Mouse (Mus musculus) bone marrow macrophage, adult 2 months (primary cell): ENCODE results near the gene Vmn1r212.

Experiments used
- CTCF ChIP-seq: IDR thresholded peaks from 2 replicates; pipeline ENCODE4 v1.5.1; 2012; ENCODE audit warnings: low read depth, mild to moderate bottlenecking, low read length, moderate library complexity
- POLR2A ChIP-seq: IDR thresholded peaks from 2 replicates; pipeline ENCODE4 v1.6.1; 2012; ENCODE audit warnings: mild to moderate bottlenecking, low read depth, low read length, borderline replicate concordance

DNA sequence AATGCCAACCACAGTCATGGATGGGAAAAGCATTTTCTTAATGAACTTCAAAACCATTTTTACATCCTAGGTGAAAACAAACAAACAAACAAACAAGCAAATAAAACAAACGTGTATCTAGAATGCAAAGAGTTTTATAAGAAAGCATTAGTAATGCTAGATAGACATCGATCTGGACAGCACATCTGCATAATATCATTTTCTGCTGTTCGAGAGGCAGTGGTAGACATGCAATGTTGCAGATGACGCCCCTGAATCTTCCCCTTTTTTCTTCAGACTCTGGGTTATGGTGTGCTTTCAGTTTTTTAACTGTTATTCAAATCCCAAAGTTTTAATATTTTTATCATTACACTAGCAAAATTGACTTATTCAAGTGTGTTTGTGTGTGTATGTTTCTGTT is at the start of gene Vmn1r212:
- TF ChIP-seq POLR2A, result no peak
- no peak for TF ChIP-seq CTCF
